Mouse (Mus musculus) embryonic facial prominence, embryonic 10.5 days (tissue): ENCODE results near the gene Otud7b. TPM values are rescaled to one million over a fixed set of nuclear protein-coding genes. Genes with fewer than 3 reads are reported as not detected.

Source experiments
- DNase-seq: peaks from one replicate; pipeline ENCODE4 v3.0.0-alpha.2; 2017; ENCODE audit warnings: low spot score
- H3K27ac ChIP-seq: fragments of 300-500 bp; sonication (generic); replicated peaks from 2 replicates; pipeline ENCODE4 v1.5.1; 2016; ENCODE audit warnings: mild to moderate bottlenecking
- H3K27me3 ChIP-seq: fragments of 300-500 bp; sonication (generic); replicated peaks from 2 replicates; pipeline ENCODE4 v1.6.1; 2016; ENCODE audit warnings: low read depth, mild to moderate bottlenecking; ENCODE audit not compliant: poor library complexity, severe bottlenecking
- H3K36me3 ChIP-seq: fragments of 300-500 bp; sonication (generic); replicated peaks from 2 replicates; pipeline ENCODE4 v1.6.1; 2016; ENCODE audit warnings: mild to moderate bottlenecking, moderate library complexity
- H3K4me1 ChIP-seq: fragments of 300-500 bp; sonication (generic); 2 replicates; pipeline ENCODE4 v1.6.1; 2016
- H3K4me3 ChIP-seq: fragments of 300-500 bp; sonication (generic); 2 replicates; pipeline ENCODE4 v1.5.1; 2016; ENCODE audit warnings: mild to moderate bottlenecking, moderate library complexity
- H3K9me3 ChIP-seq: fragments of 300-500 bp; sonication (generic); 2 replicates; pipeline ENCODE4 v1.6.1; 2016; ENCODE audit warnings: mild to moderate bottlenecking
- WGBS: fragments of 180-500 bp; shearing (Covaris S2); methylation state at CpG from one replicate; pipeline ENCODE4 v1.1.7; 2016; 5-methylcytosine and 5-hydroxymethylcytosine counted together
- polyA plus RNA-seq: library from polyadenylated mRNA; unstranded; fragments of >200 nt; fragmentation: Nextera tagmentation; extraction: Ambion mirVana; gene quantifications from 2 replicates; pipeline ENCODE4 v1.2.1, GENCODE M21; 2016

The Otud7b gene
- polyA plus RNA-seq, 1 experiment from 2014 or later, result 20.8 TPM

DNA sequence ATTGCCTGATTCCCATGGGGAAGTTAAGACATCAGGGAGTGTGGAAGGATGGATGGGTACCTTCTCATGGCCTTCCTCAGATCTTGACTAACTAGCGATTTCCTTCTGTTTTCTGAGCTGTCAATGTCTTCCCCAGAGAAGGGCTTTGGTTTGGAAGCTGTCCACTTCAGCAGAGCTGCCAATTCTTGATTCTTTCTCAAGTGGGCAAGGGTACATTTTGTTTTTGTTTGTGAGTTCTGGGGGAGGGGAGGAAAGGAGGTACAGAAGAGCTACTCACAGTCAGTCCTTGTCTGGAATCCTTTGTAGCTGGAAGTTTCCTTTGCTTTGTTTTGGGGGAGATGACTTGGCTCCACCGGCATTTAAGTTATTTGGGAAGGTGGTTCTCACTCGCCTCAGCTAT is 8.9 kb downstream of the Otud7b start:
- WGBS, result 53% methylated on average over 3 of the region's 3 CpGs
- Histone ChIP-seq H3K4me1 (peaks cover 3% of the 10 kb centered on the region; the same call in 1 of the 2 replicates), H3K36me3 (peaks cover 6% of the 10 kb centered on the region; the same call in 1 of the 2 replicates), H3K9me3 (no peaks in the 10 kb centered on the region), H3K4me3 (no peak overlapping the region), H3K27ac (no peak overlapping the region), H3K27me3 (no peaks in the 10 kb centered on the region)
- no peak for DNase-seq

DNA sequence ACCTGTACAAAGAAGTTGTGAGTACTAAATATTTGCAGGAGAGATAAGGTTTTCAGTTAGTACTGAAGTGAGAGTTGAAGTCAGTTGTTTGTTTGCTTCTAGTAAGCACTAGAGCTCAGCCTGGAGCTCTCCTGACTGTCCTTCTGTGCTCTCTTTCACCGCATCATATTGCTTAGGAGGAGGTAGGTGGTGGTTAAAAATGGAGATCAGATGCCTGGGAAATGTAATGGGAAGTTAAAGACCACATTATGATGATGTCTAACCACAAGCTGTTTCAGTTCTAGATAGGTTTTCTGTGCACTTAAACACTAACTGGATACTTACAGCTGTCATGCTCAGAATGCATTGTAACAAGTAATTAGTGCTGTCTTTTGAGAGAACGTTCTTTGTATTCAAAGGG is 13.8 kb downstream of the Otud7b start:
- Histone ChIP-seq H3K27ac (no peak overlapping the region), H3K9me3 (no peaks in the 10 kb centered on the region), H3K27me3 (no peaks in the 10 kb centered on the region), H3K4me1 (peaks cover 3% of the 10 kb centered on the region; the same call in 1 of the 2 replicates), H3K4me3 (no peak overlapping the region), H3K36me3 (no peaks in the 10 kb centered on the region)
- 84% methylated on average over 2 of the region's 2 CpGs for WGBS
- no peak for DNase-seq

GRCm38 (mm10) chr3:96118702-96119101 is 14.4 kb downstream of the Otud7b start:
- H3K4me1 ChIP-seq, result no peaks in the 10 kb centered on the region
- no peak for DNase-seq
- 94% methylated on average over 2 of the region's 2 CpGs for WGBS

DNA sequence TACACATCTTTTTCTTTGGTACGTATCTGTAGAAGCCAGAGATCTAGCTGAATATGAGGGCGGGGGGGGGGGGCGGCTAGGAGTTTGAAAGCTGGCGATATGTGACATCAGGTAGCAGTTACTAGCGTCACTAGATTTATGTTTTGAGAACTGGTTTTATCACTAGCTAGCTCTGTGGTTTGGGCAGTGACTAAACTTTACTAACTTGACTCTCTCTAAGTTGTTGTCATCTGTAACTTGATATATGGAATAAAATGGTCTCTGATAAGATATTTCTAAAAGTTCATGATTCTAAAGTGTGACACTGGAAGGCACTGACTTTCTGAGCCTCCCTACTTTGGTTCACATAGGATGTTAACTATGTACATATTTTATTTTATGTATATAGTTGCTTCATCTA is 19.9 kb downstream of the Otud7b start:
- WGBS, result 94% methylated on average over 5 of the region's 5 CpGs
- Histone ChIP-seq H3K4me1 (no peaks in the 10 kb centered on the region), H3K4me3 (no peak overlapping the region), H3K27me3 (no peaks in the 10 kb centered on the region), H3K9me3 (no peaks in the 10 kb centered on the region), H3K27ac (no peak overlapping the region), H3K36me3 (no peaks in the 10 kb centered on the region)
- DNase-seq, result no peak

More at GRCm38 (mm10) chr3:96118702-96119101, 14.4 kb downstream of the Otud7b start:
- Histone ChIP-seq H3K4me3 (no peak overlapping the region), H3K27me3 (no peaks in the 10 kb centered on the region), H3K36me3 (no peaks in the 10 kb centered on the region), H3K9me3 (no peaks in the 10 kb centered on the region), H3K27ac (no peak overlapping the region)

DNA sequence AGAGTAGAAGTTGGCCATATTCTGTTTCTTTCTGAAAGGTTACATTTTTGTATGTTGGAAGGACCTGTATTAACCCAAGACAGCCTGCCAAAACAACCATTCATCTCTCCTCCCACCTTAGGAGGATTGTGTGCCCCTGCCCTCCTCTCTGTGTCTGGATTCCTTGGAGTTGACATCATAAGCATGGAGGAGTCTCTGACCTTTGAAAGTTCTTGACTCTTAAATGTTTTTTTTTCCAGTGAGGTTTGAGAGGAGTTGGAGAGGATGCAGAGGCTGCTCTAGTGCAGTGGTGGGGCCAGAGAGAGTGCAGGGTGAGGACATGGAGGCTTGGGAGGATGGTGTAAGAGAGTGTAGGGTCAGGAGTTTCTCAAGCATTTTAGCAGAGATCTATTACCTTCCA is 23.8 kb downstream of the Otud7b start:
- Histone ChIP-seq H3K4me3 (no peak overlapping the region), H3K4me1 (peaks cover 9% of the 10 kb centered on the region), H3K27ac (no peak overlapping the region), H3K27me3 (no peaks in the 10 kb centered on the region), H3K36me3 (no peaks in the 10 kb centered on the region), H3K9me3 (no peaks in the 10 kb centered on the region)
- no peak for DNase-seq

DNA sequence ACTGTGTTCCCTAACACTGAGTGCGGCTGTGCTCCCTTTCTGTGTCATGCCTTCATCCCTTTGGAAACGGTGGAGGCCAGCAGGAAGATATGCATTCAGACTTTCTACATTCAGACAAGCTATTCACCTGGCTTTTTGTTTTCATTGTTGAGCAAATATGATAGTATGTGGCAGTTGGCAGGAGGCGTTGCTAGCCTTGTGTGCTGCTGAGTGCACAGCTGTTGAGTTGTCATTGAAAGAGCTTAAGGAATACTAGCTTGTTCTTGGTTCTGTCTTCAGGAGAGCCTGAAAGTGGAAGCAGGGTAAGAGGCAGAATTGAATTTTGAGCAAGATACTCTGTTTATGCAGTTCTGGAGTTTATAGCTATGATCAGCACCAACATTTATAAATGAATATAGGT is 28.2 kb downstream of the Otud7b start:
- H3K27me3 ChIP-seq, result no peaks in the 10 kb centered on the region
- peaks cover 16% of the 10 kb centered on the region for H3K4me1 ChIP-seq
- WGBS, result 86% methylated on average over 3 of the region's 3 CpGs
- no peak for DNase-seq
- no peaks in the 10 kb centered on the region for H3K9me3 ChIP-seq
- H3K4me3 ChIP-seq, result no peak overlapping the region
- no peak overlapping the region for H3K27ac ChIP-seq
- H3K36me3 ChIP-seq, result peaks cover 9% of the 10 kb centered on the region

- Histone ChIP-seq H3K4me1 (peaks cover 16% of the 10 kb centered on the region), H3K27ac (no peak overlapping the region), H3K27me3 (no peaks in the 10 kb centered on the region), H3K4me3 (no peak overlapping the region), H3K36me3 (peaks cover 18% of the 10 kb centered on the region), H3K9me3 (no peaks in the 10 kb centered on the region)
- 56% methylated on average over 11 of the region's 11 CpGs for WGBS
- DNase-seq, result no peak
Observed at GRCm38 (mm10) chr3:96133327-96133905, 29.1 kb downstream of the Otud7b start.

GRCm38 (mm10) chr3:96135011-96135410 is 30.7 kb downstream of the Otud7b start:
- H3K36me3 ChIP-seq, result peaks cover 24% of the 10 kb centered on the region
- H3K27me3 ChIP-seq, result no peaks in the 10 kb centered on the region
- H3K4me1 ChIP-seq, result peaks cover 16% of the 10 kb centered on the region
- WGBS, result 82% methylated on average over 3 of the region's 3 CpGs
- no peak overlapping the region for H3K27ac ChIP-seq
- no peak overlapping the region for H3K4me3 ChIP-seq
- no peaks in the 10 kb centered on the region for H3K9me3 ChIP-seq
- DNase-seq, result no peak

DNA sequence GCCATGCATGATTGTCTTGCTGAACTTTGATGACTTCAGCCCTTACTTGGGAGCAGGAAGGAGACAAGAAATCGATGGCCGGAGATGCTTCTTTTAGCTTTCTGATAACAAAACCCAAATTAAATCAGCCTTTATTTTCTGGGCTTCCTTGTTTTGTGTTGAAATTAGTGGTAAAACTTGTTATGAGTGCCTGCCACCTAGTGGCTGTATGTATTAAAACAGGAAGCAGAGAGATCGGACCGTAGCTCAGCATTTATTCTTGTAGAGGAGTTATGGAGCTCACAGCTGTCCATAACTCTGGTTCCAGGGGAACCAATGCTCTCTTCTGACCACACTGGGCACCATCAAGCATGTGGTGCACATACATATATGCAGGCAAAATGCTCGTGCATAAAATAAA is 43.6 kb downstream of the Otud7b start:
- DNase-seq, result no peak

GRCm38 (mm10) chr3:96151836-96152235 is 47.5 kb downstream of the Otud7b start:
- Histone ChIP-seq H3K27me3 (no peaks in the 10 kb centered on the region), H3K36me3 (peaks cover 62% of the 10 kb centered on the region), H3K4me1 (no peaks in the 10 kb centered on the region), H3K27ac (no peak overlapping the region), H3K9me3 (no peaks in the 10 kb centered on the region), H3K4me3 (no peak overlapping the region)
- 89% methylated on average over 7 of the region's 7 CpGs for WGBS
- no peak for DNase-seq

More for the DNA sequence above, 43.6 kb downstream of the Otud7b start:
- H3K27me3 ChIP-seq, result no peaks in the 10 kb centered on the region
- no peak overlapping the region for H3K4me3 ChIP-seq
- no peaks in the 10 kb centered on the region for H3K9me3 ChIP-seq
- H3K36me3 ChIP-seq, result peaks cover 61% of the 10 kb centered on the region
- no peak overlapping the region for H3K27ac ChIP-seq
- H3K4me1 ChIP-seq, result no peaks in the 10 kb centered on the region
- 29% methylated on average over 5 of the region's 5 CpGs for WGBS

- no peak for DNase-seq
- WGBS, result 95% methylated on average over 5 of the region's 5 CpGs
- no peaks in the 10 kb centered on the region for H3K4me1 ChIP-seq
- H3K27ac ChIP-seq, result no peak overlapping the region
- H3K4me3 ChIP-seq, result no peak overlapping the region
- peaks cover 59% of the 10 kb centered on the region for H3K36me3 ChIP-seq
- no peaks in the 10 kb centered on the region for H3K27me3 ChIP-seq
- H3K9me3 ChIP-seq, result no peaks in the 10 kb centered on the region
Observed at GRCm38 (mm10) chr3:96152611-96153010, 48.3 kb downstream of the Otud7b start.

GRCm38 (mm10) chr3:96155501-96155900 is 51.2 kb downstream of the Otud7b start:
- no peaks in the 10 kb centered on the region for H3K27me3 ChIP-seq
- peaks cover 56% of the 10 kb centered on the region for H3K36me3 ChIP-seq
- 83% methylated on average over 8 of the region's 8 CpGs for WGBS
- DNase-seq, result no peak
- H3K9me3 ChIP-seq, result no peaks in the 10 kb centered on the region
- peaks cover 8% of the 10 kb centered on the region for H3K4me1 ChIP-seq
- H3K4me3 ChIP-seq, result no peak overlapping the region
- H3K27ac ChIP-seq, result no peak overlapping the region

- 84% methylated on average over 4 of the region's 4 CpGs for whole genome bisulfite sequencing
- no peak overlapping the region for H3K4me3 ChIP-seq
Observed at GRCm38 (mm10) chr3:96159820-96160219, 55.5 kb downstream of the Otud7b start.

More at GRCm38 (mm10) chr3:96159820-96160219, 55.5 kb downstream of the Otud7b start:
- no peaks in the 10 kb centered on the region for H3K9me3 ChIP-seq
- DNase-seq, result no peak
- peaks cover 32% of the 10 kb centered on the region for H3K4me1 ChIP-seq
- H3K36me3 ChIP-seq, result peaks cover 13% of the 10 kb centered on the region
- peaks cover 5% of the 10 kb centered on the region; the same call in 1 of the 2 replicates for H3K27me3 ChIP-seq
- H3K27ac ChIP-seq, result no peak overlapping the region
